16 mouse cellular contexts compared by ENCODE assay signal in the genomic region with DNA sequence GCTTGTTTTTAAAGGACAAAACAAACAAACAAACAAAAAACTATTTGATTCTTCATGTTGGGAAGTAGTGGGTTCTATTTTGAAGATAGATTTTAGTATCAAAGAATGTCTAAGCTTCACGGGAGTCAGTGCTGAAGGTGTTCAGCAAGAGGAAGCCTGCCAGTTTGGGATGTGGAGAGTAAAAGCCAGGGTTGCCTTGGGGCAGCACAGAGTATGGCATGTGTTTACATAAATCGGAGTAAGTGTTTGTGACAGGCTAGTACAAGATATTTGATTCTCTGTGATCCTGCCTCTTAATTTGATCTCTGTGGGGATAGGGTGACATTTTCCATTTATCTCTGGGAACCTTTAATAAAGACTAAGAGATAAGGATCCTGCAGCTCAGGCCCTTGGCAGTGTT. TPM values are rescaled to one million over a fixed set of nuclear protein-coding genes. Genes with fewer than 3 reads are reported as not detected.
"Had no signal": no experiment of that assay in that cellular context is flagged by ENCODE, and none has a peak within 500 bp of the region (broad histone marks: within the 10 kb centered on the region; RNA-seq: fewer than 3 reads in every experiment).

No protein-coding gene starts in this region.

- H3K36me3 ChIP-seq: midbrain, embryonic 10.5 days; midbrain, embryonic 12.5 days; neural tube, embryonic 12.5 days; stomach, embryonic 15.5 days had no signal

- H3K4me2 ChIP-seq: lung, embryonic 14.5 days; midbrain, embryonic 12.5 days; neural tube, embryonic 12.5 days; stomach, embryonic 15.5 days had no signal

- H3K9me3 ChIP-seq: midbrain, embryonic 10.5 days; midbrain, embryonic 12.5 days; neural tube, embryonic 12.5 days; stomach, embryonic 15.5 days had no signal

- DNase-seq: lung, embryonic 14.5 days; lung, postnatal 10 days; lung, postnatal 4 days; right cerebral cortex, postnatal 14 days; thymus, adult 2 months; thymus, postnatal 25 days; thymus, postnatal 4 days had no signal

- H3K9ac ChIP-seq: lung, embryonic 14.5 days; midbrain, embryonic 12.5 days; neural tube, embryonic 12.5 days; stomach, embryonic 15.5 days had no signal

- H3K27ac ChIP-seq: midbrain, embryonic 10.5 days; neural tube, embryonic 12.5 days; stomach, embryonic 15.5 days; stomach, postnatal 0 days had no signal

- H3K4me1 ChIP-seq: neural tube, embryonic 12.5 days; stomach, embryonic 15.5 days had no signal

- H3K27me3 ChIP-seq: midbrain, embryonic 12.5 days; neural tube, embryonic 12.5 days; stomach, embryonic 15.5 days had no signal

- H3K4me3 ChIP-seq: midbrain, embryonic 10.5 days; midbrain, embryonic 12.5 days; neural tube, embryonic 12.5 days; stomach, embryonic 15.5 days had no signal

RNA-seq across cellular contexts. Expression of gene Chgb, which starts 28.7 kb away (rescaled TPM):
- total RNA-seq: megakaryocyte, adult 5-6 weeks; monocyte, adult 5-6 weeks; neutrophil, adult 5-6 weeks had no signal
- polyA plus RNA-seq: spleen, adult 2 months had no signal
